14 mouse cellular contexts compared by ENCODE assay signal in genomic region chr5:106167556-106167955, GRCm38 (mm10).
"Had no signal": no experiment of that assay in that cellular context is flagged by ENCODE, and none has a peak within 500 bp of the region (broad histone marks: within the 10 kb centered on the region; RNA-seq: fewer than 3 reads in every experiment).

No protein-coding gene starts in this region.

- DNase-seq: cerebellum, adult 8-10 months; cerebellum, adult 9-10 months; cerebellum, adult 9-11 months; cerebellum, postnatal 14 days; cerebellum, postnatal 25 days; cerebellum, postnatal 36 days; embryo, embryonic 11 days; forebrain, postnatal 0 days; gastrocnemius, adult 2 months; gastrocnemius, postnatal 10 days; gastrocnemius, postnatal 14 days; gastrocnemius, postnatal 25 days; gastrocnemius, postnatal 36 days; heart, adult 2 months had no signal
